Mouse (Mus musculus): Measurements from ENCODE around the gene Atcay. TPM values are rescaled to one million over a fixed set of nuclear protein-coding genes. Genes with fewer than 3 reads are reported as not detected.
A peak's percentile ranks its signal among the peaks of the same experiment; 100 is the strongest.
"Not testable (repeated sequence)": the region's sequence is repeated elsewhere in the genome, so short reads cannot be mapped to it uniquely, and the experiment has no call there.

Gene Atcay
- total RNA-seq, 2 experiments from 2014 or later: not detected

DNA sequence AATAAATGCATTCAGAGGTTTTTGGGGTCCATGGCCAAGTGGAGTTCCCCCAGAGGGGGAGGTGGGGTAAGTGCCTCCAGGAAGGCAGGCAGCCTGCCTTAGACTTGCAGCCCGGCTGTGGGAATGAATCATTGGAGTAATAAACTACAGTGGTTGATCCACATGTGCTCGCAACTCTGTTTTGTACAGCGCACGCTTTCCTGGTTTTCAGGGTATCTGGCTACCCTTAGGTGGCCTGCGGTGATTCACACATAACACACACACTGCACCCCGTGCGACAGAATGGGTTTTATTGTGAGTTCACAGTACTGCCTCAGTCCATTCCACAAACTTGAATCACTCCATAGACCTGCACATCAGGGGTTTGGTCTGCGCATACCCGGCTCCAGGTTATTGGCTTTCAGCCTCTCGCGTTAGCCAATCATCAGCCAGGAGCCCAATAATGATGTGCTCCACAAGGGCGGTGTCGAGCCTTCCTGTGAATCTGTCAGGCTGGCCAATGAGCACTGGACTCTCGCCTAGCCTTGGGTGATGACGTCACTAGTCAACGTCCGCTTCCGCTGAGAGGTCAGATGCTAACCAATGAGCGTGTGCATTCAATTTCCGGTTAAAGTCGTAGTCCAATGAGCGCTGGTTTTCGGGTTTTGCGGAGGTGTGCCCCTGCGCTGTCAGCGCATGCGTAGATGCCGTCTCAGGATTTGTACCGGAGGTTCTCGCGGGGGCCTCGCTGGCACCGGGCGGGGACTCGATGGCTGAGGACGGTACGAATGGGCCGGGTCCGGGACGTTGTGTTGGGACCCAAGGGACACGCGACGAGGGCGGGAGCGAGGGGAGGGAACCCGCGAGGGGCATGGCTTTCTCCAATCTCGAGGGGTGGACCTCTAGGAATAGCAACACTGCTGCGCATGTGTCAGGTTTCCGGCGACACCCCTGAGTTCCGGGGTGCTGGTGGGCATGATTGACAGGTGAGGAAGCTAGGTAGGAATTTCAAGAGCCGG, 48.0 kb downstream of the Atcay start, which contains the start of gene Dapk3:
Gene Dapk3 (plus strand): TSS at position 670 of the 998 bp plus-strand sequence.
- peak; percentile 84 for ATAC-seq (replicated peaks; ENCODE audit: poor library complexity, severe bottlenecking)

GRCm38 (mm10) chr10:81181860-81182259, 48.8 kb downstream of the Atcay start:
- not testable (repeated sequence) for ATAC-seq (replicated peaks; ENCODE audit: poor library complexity, severe bottlenecking)

- no peak for ATAC-seq (replicated peaks; ENCODE audit: poor library complexity, severe bottlenecking)
Observed at GRCm38 (mm10) chr10:81180946-81181345, 49.7 kb downstream of the Atcay start.

GRCm38 (mm10) chr10:81179451-81180342, 50.9 kb downstream of the Atcay start:
- no peak for ATAC-seq (replicated peaks; ENCODE audit: poor library complexity, severe bottlenecking)

GRCm38 (mm10) chr10:81178927-81179326, 51.7 kb downstream of the Atcay start:
- ATAC-seq (replicated peaks; ENCODE audit: poor library complexity, severe bottlenecking): no peak

- ATAC-seq (replicated peaks; ENCODE audit: poor library complexity, severe bottlenecking): no peak
Observed at GRCm38 (mm10) chr10:81177958-81178712, 52.5 kb downstream of the Atcay start.

DNA sequence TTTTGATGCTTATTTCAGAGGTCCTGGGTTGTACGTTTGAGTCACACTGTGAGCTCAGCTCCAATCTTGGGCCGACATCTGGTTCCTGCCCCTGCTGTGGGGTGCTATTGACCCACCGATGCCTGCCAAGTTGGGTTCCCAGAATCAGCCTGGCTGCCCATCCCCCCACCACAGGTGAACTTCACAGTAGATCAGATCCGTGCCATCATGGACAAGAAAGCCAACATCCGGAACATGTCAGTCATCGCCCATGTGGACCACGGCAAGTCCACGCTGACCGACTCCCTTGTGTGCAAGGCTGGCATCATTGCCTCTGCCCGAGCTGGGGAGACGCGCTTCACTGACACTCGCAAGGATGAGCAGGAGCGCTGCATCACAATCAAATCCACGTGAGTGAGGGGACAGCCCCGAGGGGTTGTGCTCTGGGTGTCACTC, 53.1 kb downstream of the Atcay start:
- no peak for ATAC-seq (replicated peaks; ENCODE audit: poor library complexity, severe bottlenecking)

- peak; percentile 64 for ATAC-seq (replicated peaks; ENCODE audit: poor library complexity, severe bottlenecking)
Observed at GRCm38 (mm10) chr10:81176466-81177271, 54.0 kb downstream of the Atcay start, which contains the start of gene Eef2. Eef2 (plus strand) TSS chr10:81176631.

- ATAC-seq (replicated peaks; ENCODE audit: poor library complexity, severe bottlenecking): no peak
Observed at GRCm38 (mm10) chr10:81175936-81176465, 54.6 kb downstream of the Atcay start.

- not testable (repeated sequence) for ATAC-seq (replicated peaks; ENCODE audit: poor library complexity, severe bottlenecking)
Observed at GRCm38 (mm10) chr10:81175345-81175701, 55.3 kb downstream of the Atcay start.

DNA sequence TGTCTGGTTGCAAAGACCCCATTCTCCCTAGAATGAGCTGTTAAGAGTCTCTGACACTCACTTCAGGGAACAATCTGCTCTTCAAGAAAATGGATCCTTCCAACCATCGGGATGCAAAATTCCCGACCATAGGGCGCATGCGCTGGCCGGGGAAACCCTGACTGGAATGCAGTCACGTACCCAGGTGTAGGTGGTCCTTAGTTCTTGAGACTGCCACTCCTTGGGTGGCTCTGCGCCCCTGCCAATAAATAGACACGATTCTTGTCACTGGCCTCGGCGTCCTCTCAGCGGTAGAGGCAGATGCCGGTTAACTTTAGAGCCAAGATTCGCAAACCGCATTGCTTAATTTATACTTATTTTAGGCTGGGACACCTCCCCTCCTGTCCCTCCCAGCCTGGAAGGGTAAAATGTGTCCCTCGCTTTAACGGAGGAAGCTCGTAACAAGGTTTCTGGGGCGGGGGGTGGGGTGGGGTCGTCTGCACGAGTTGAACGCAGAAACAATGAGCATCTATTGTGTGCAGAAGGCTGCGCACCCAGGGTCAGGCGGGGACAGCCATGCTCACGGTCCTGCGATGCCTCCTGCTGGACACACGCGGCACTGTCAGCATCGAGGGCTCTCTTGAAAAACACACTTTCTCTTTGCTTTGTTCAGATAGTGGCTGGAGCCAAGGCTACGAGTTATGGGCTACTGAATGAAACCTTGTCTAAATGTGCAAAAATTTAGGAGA, 55.9 kb downstream of the Atcay start:
- peak; percentile 46 for ATAC-seq (replicated peaks; ENCODE audit: poor library complexity, severe bottlenecking)

- ATAC-seq (replicated peaks; ENCODE audit: poor library complexity, severe bottlenecking): peak; percentile 31
Observed at GRCm38 (mm10) chr10:81173132-81173531, 57.5 kb downstream of the Atcay start.

GRCm38 (mm10) chr10:81169411-81169900, 61.2 kb downstream of the Atcay start:
- ATAC-seq (replicated peaks; ENCODE audit: poor library complexity, severe bottlenecking): peak; percentile 28

GRCm38 (mm10) chr10:81168521-81169244, 62.0 kb downstream of the Atcay start:
- ATAC-seq (replicated peaks; ENCODE audit: poor library complexity, severe bottlenecking): peak; percentile 49

DNA sequence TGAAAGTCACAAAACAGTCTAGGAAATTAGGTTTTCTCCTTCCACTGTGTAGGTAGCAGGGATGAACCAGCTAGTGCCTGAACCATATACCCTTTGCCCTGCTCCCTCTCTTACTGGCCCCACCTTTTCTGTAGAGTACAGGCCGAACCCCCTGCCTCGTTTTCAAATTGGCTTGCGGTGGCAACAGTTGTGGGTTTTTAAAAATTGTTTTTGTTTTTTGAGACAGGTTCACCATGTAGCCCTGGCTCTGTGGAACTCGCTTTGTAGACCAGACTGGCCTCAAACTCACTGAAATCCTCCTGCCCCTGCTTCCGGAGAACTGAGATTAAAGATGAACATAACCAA, 62.6 kb downstream of the Atcay start:
- peak; percentile 9; the same call in 1 of the 2 replicates for ATAC-seq (replicated peaks; ENCODE audit: poor library complexity, severe bottlenecking)

GRCm38 (mm10) chr10:81167200-81168086, 63.2 kb downstream of the Atcay start, which contains the start of gene Pias4:
Pias4 (minus strand) TSS chr10:81167923.
- ATAC-seq (replicated peaks; ENCODE audit: poor library complexity, severe bottlenecking): peak; percentile 90
